Mouse (Mus musculus) intestine, embryonic 16.5 days (tissue): ENCODE data around the gene Farsa. TPM values are rescaled to one million over a fixed set of nuclear protein-coding genes. Genes with fewer than 3 reads are reported as not detected.
"Not testable (repeated sequence)": the region's sequence is repeated elsewhere in the genome, so short reads cannot be mapped to it uniquely, and the experiment has no call there.

Experiments used
- ATAC-seq: fragments of 200-750 bp; cut with Nextera tagmentation; 2 replicates; pipeline ENCODE4 v1.8.0; 2017; ENCODE audit warnings: moderate TSS enrichment, moderate library complexity
- H3K27ac ChIP-seq: fragments of 300-500 bp; sonication (generic); 2 replicates; pipeline ENCODE4 v1.5.1; 2014; ENCODE audit warnings: mild to moderate bottlenecking, low read length
- H3K27me3 ChIP-seq: fragments of 300-500 bp; sonication (generic); replicated peaks from 2 replicates; pipeline ENCODE4 v1.6.1; 2014; ENCODE audit warnings: low read length, control low read depth, mixed read lengths; ENCODE audit not compliant: control insufficient read depth, insufficient read depth
- H3K36me3 ChIP-seq: fragments of 300-500 bp; sonication (generic); 2 replicates; pipeline ENCODE4 v1.6.1; 2014; ENCODE audit warnings: low read length, control low read depth; ENCODE audit not compliant: control insufficient read depth, insufficient read depth
- H3K4me1 ChIP-seq: fragments of 300-500 bp; sonication (generic); 2 replicates; pipeline ENCODE4 v1.6.1; 2014; ENCODE audit warnings: low read length, control low read depth, mixed read lengths; ENCODE audit not compliant: control insufficient read depth, insufficient read depth
- H3K4me2 ChIP-seq: fragments of 300-500 bp; sonication (generic); 2 replicates; pipeline ENCODE4 v1.6.1; 2014; ENCODE audit warnings: low read depth, low read length, control low read depth
- H3K4me3 ChIP-seq: fragments of 300-500 bp; sonication (generic); 2 replicates; pipeline ENCODE4 v1.5.1; 2014; ENCODE audit warnings: mild to moderate bottlenecking, low read length
- H3K9ac ChIP-seq: fragments of 300-500 bp; sonication (generic); 2 replicates; pipeline ENCODE4 v1.6.1; 2014; ENCODE audit warnings: low read depth, low read length
- H3K9me3 ChIP-seq: fragments of 300-500 bp; sonication (generic); 2 replicates; pipeline ENCODE4 v1.6.1; 2016; ENCODE audit warnings: low read length, control low read depth; ENCODE audit not compliant: control insufficient read depth
- WGBS: fragments of 180-500 bp; shearing (Covaris S2); extraction: QIAGEN DNeasy Blood & Tissue Kit; methylation state at CpG from one replicate; pipeline ENCODE4 v1.1.7; 2014; 5-methylcytosine and 5-hydroxymethylcytosine counted together
- polyA plus RNA-seq: library from polyadenylated mRNA; unstranded; fragments of >200 nt; fragmentation: Nextera tagmentation; extraction: Ambion mirVana; gene quantifications from 2 replicates; pipeline ENCODE4 v1.2.1, GENCODE M21; 2015

Gene Farsa
- polyA plus RNA-seq, 1 experiment from 2014 or later: 91.7 TPM

DNA sequence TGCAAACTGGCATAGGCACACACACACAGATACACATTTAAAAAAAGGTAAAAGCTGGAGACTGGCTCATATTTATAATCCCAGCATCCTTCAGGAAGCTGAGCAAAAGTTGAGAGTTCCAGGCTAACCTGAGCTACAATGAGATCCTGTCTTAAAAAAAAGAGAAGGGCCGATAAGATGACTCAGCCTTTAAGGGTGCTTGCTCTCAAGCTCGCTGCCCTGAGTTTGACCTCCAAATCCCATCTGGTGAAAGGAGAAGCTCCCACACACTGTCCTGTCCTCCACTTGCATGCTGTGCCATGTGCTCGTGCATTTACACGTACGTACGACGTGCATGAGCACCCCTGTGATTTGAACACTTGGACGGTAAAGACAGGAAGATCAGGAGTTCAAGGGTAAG is 50.7 kb downstream of the Farsa start:
- Histone ChIP-seq H3K36me3 (no peaks in the 10 kb centered on the region), H3K27me3 (peaks cover 15% of the 10 kb centered on the region), H3K27ac (no peak overlapping the region), H3K9me3 (no peaks in the 10 kb centered on the region), H3K4me3 (no peak overlapping the region), H3K4me1 (peaks cover 5% of the 10 kb centered on the region; the same call in 1 of the 2 replicates), H3K4me2 (no peak overlapping the region), H3K9ac (no peak overlapping the region)
- 78% methylated on average over 8 of the region's 8 CpGs for WGBS
- ATAC-seq: no peak

DNA sequence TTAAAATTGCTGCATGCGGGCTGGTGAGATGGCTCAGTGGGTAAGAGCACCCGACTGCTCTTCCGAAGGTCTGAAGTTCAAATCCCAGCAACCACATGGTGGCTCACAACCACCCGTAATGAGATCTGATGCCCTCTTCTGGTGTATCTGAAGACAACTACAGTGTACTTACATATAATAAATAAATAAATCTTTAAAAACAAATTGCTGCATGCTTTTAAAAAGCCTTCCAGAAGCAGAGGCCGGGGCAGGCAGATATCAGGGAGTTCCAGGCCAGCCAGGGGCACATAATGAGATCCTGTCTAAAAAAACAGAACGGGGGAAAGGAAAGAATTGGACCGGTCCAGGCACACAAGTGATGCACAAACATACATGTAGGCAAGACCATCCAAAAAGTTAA is 51.2 kb downstream of the Farsa start:
- WGBS: 22% methylated on average over 7 of the region's 7 CpGs
- H3K27me3 ChIP-seq: peaks cover 20% of the 10 kb centered on the region
- H3K27ac ChIP-seq, H3K9me3 ChIP-seq, H3K4me1 ChIP-seq, ATAC-seq, H3K36me3 ChIP-seq: not testable (repeated sequence)
- peak overlapping the region; percentile 93 for H3K4me2 ChIP-seq
- H3K4me3 ChIP-seq: peak overlapping the region; percentile 66
- H3K9ac ChIP-seq: 0 out of 2 replicates have a peak overlapping the region, but pooled peaks have one; percentile 40

DNA sequence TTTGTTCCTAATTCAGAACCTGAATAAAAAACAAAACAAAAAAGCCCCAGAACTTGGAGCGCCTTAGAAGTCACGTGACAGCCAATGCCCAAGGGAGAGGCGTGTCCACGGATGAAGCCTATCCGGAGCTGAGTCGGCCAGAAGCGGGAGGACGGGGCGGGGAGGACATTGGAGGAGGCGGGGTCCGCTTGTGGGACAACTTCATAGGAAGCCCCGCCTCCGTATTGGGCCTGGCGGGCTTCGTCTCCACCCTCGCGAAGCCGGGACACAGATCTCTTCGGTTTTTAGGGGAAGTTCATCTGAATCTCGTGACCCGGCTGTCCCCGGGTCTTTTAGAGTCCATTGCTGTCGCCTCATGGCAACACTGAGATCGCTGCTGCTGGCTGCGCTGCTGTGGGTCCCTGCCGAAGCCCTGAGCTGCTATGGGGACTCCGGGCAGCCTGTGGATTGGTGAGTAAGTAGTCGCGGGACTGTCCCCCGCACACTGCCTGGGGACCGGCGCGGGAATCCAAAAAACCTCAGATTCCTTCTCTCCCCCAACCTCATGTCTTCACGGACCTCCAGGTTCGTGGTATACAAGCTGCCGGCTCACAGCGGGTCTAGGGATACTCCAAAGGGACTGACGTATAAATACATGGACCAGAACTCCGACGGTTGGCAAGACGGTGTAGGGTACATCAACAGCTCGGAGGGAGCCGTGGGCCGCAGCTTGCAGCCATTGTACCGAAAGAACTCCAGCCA is 51.8 kb downstream of the Farsa start, which contains the start of gene Dnase2a:
TSS of gene Dnase2a (plus strand) at position 140 of the 741 bp plus-strand sequence.
- Histone ChIP-seq H3K4me1 (peaks cover 11% of the 10 kb centered on the region; the same call in 1 of the 2 replicates), H3K36me3 (no peaks in the 10 kb centered on the region), H3K4me3 (peak within 1 kb of the TSS; percentile 66), H3K27ac (no peak within 1 kb of the TSS), H3K9me3 (no peaks in the 10 kb centered on the region), H3K27me3 (peaks cover 23% of the 10 kb centered on the region), H3K9ac (peak within 1 kb of the TSS; percentile 73), H3K4me2 (peak within 1 kb of the TSS; percentile 93)
- peak; percentile 91 for ATAC-seq
- WGBS: 1% methylated on average over 45 of the region's 45 CpGs

DNA sequence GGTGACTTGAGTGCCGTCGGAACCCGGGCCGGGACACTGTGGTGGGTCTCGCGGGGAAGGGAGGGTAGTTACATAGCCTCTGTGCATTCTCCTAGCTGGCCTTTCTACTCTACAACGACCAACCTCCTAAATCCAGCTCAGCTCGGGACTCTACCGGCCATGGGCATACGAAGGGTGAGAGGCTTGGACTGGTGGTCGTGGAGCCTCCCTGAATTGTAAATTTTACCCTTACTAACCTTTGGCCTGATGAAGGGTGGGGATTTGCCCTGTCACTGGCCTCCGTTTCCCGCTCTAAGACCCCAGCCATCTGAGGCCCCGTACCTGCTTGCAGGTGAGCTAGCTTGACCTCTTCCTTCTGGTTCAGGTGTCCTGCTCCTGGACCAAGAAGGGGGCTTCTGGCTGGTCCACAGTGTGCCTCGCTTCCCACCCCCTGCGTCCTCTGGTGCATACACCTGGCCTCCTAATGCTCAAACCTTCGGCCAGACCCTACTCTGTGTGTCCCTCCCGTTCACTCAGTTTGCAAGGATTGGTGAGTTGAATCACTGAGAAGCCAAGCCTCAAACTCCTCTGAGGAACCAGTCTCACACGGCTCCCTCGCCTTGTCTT is 52.5 kb downstream of the Farsa start:
- 51% methylated on average over 20 of the region's 20 CpGs for WGBS
- peak overlapping the region; percentile 93 for H3K4me2 ChIP-seq
- H3K9ac ChIP-seq: peak overlapping the region; percentile 73
- H3K4me3 ChIP-seq: peak overlapping the region; percentile 66
- H3K27ac ChIP-seq: no peak overlapping the region
- ATAC-seq: no peak
- peaks cover 4% of the 10 kb centered on the region; the same call in 1 of the 2 replicates for H3K9me3 ChIP-seq
- peaks cover 23% of the 10 kb centered on the region for H3K27me3 ChIP-seq
- peaks cover 11% of the 10 kb centered on the region; the same call in 1 of the 2 replicates for H3K4me1 ChIP-seq
- no peaks in the 10 kb centered on the region for H3K36me3 ChIP-seq

DNA sequence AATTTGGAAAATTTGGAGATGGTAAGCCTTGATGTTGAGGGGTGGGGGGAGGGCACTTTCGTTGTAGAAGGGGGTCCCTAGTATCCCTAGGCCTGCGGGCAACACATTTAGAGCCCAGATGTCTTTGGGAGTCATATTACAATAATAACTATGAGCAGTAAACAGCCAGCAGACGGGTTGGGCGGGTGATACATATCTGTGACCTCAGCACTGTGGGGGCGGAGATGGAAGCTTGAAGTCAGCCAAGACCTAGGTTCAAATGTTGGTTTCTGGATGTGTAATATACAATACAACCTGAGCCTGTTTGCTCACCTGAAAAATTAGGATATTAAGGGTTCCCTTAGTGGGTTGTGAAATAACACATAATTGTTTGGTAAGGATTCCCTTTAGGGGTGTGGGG is 53.2 kb downstream of the Farsa start:
- no peaks in the 10 kb centered on the region for H3K36me3 ChIP-seq
- H3K27me3 ChIP-seq: peaks cover 23% of the 10 kb centered on the region
- no peak overlapping the region for H3K4me3 ChIP-seq
- H3K9me3 ChIP-seq: peaks cover 4% of the 10 kb centered on the region; the same call in 1 of the 2 replicates
- H3K4me2 ChIP-seq: no peak overlapping the region
- no peak overlapping the region for H3K27ac ChIP-seq
- peaks cover 11% of the 10 kb centered on the region; the same call in 1 of the 2 replicates for H3K4me1 ChIP-seq
- H3K9ac ChIP-seq: no peak overlapping the region
- 69% methylated on average over 5 of the region's 5 CpGs for WGBS
- ATAC-seq: no peak

DNA sequence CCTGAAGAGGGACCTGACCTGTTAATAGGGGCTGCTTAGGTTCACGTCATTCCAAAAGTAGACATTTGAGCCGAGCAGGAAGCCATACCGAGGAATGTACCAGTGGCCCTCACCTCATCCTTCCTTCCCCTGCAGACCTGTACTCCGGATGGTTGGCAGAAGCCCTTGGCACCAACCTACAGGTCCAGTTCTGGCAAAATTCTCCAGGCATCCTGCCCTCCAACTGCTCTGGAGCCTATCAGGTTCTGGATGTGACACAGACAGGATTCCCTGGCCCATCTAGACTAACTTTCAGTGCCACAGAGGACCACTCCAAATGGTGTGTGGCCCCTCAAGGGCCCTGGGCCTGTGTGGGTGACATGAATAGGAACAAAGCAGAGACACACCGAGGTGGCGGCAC is 53.8 kb downstream of the Farsa start:
- H3K27ac ChIP-seq: no peak overlapping the region
- H3K4me2 ChIP-seq: no peak overlapping the region
- H3K4me3 ChIP-seq: no peak overlapping the region
- ATAC-seq: no peak
- peaks cover 4% of the 10 kb centered on the region; the same call in 1 of the 2 replicates for H3K9me3 ChIP-seq
- no peaks in the 10 kb centered on the region for H3K36me3 ChIP-seq
- WGBS: 87% methylated on average over 6 of the region's 6 CpGs
- peaks cover 11% of the 10 kb centered on the region; the same call in 1 of the 2 replicates for H3K4me1 ChIP-seq
- no peak overlapping the region for H3K9ac ChIP-seq
- H3K27me3 ChIP-seq: peaks cover 23% of the 10 kb centered on the region

DNA sequence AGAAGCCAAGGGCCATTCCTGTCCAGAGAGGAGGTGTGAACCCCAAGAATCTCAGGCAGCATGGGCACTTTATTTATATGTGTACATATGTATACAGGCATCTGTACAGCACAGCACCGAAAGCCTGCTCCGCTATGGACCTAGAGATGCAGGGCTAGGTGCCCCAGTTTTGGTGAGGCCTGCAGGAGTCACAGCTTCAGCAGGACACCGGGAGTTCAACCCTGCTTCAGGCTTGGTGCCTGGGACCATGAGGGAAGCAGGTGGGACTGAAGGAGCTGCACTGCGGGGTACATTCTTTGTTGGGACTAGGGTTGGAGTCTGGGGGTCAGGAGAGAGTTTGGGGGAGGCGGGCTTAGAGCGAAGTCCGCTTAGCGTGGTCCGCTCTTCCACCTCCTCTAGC is 55.1 kb downstream of the Farsa start:
- H3K9me3 ChIP-seq: peaks cover 4% of the 10 kb centered on the region; the same call in 1 of the 2 replicates
- no peak overlapping the region for H3K4me2 ChIP-seq
- no peak overlapping the region for H3K4me3 ChIP-seq
- peaks cover 11% of the 10 kb centered on the region; the same call in 1 of the 2 replicates for H3K4me1 ChIP-seq
- ATAC-seq: no peak
- H3K27me3 ChIP-seq: peaks cover 25% of the 10 kb centered on the region
- H3K36me3 ChIP-seq: no peaks in the 10 kb centered on the region
- no peak overlapping the region for H3K9ac ChIP-seq
- WGBS: 88% methylated on average over 9 of the region's 9 CpGs
- no peak overlapping the region for H3K27ac ChIP-seq

DNA sequence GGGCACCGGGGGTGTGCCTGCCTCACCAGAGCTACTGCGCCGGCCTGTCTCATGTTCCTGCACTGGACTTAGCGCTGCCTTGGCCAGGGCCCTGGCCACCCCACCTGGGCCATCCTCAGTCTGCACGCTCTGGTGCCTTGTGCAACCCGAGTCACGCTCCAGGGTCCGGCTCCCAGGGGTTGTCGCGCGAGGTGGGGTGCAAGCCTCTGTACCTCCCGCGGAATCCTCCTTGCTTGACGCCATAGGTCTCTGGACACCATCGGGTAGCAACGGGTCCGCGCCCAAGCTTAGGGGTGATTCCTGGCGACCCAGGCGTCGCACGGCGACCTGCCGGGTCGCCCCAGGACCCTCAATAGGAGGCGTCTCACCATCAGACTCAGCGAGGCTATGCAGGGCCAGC is 55.6 kb downstream of the Farsa start:
- Histone ChIP-seq H3K9ac (peak overlapping the region; percentile 64), H3K36me3 (no peaks in the 10 kb centered on the region), H3K4me3 (peak overlapping the region; percentile 53), H3K27ac (no peak overlapping the region), H3K4me2 (peak overlapping the region; percentile 87), H3K4me1 (peaks cover 11% of the 10 kb centered on the region; the same call in 1 of the 2 replicates), H3K9me3 (peaks cover 4% of the 10 kb centered on the region; the same call in 1 of the 2 replicates), H3K27me3 (peaks cover 25% of the 10 kb centered on the region)
- no peak for ATAC-seq
- 26% methylated on average over 27 of the region's 27 CpGs for WGBS

DNA sequence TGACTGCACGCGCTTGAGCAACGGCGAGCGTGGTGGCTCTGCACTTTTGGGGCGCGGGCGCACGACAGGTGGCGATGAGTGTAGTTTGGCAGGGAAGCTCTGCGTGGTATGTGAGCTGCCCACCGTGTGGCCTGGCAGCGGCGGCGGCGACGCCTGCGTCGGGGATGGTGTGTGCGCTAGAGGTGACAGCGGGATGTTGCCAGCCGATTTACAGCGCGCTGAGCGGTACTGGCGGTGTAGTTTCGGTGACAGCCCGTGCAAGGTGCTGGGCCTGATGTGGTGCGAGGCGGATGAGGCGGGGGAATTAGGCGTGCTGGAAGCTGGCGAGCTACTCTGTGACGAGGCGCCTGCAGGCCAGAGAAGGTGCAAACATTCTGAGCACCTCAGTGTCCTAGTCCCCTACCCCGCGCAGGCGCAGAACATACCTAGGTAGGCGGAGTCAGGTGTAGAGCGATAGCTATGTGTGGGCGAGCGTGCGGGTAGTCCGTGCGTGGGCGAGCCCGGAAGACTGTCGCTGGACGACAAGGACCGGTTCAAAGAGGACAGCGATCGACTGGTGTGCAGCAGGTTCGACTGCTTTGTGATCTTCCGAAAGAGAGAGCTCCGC is 56.2 kb downstream of the Farsa start:
- no peak overlapping the region for H3K27ac ChIP-seq
- ATAC-seq: peak; percentile 77
- peaks cover 4% of the 10 kb centered on the region; the same call in 1 of the 2 replicates for H3K9me3 ChIP-seq
- no peaks in the 10 kb centered on the region for H3K36me3 ChIP-seq
- WGBS: 1% methylated on average over 55 of the region's 55 CpGs
- H3K4me3 ChIP-seq: peak overlapping the region; percentile 53
- H3K27me3 ChIP-seq: peaks cover 25% of the 10 kb centered on the region
- peaks cover 11% of the 10 kb centered on the region; the same call in 1 of the 2 replicates for H3K4me1 ChIP-seq
- peak overlapping the region; percentile 64 for H3K9ac ChIP-seq
- H3K4me2 ChIP-seq: peak overlapping the region; percentile 87
